Mouse (Mus musculus) testis, adult 2 months (tissue): Measurements from ENCODE around the gene Tiam1. TPM values are rescaled to one million over a fixed set of nuclear protein-coding genes. Genes with fewer than 3 reads are reported as not detected.
"Not testable (repeated sequence)": the region's sequence is repeated elsewhere in the genome, so short reads cannot be mapped to it uniquely, and the experiment has no call there.

Experiments
- H3K27ac ChIP-seq: fragments of 200-500 bp; 2 replicates; pipeline ENCODE4 v1.5.1; 2012; ENCODE audit warnings: low read depth, low read length; ENCODE audit not compliant: control insufficient read depth, insufficient read depth
- H3K27me3 ChIP-seq: fragments of 200-500 bp; 2 replicates; pipeline ENCODE4 v1.6.1; 2012; ENCODE audit warnings: mild to moderate bottlenecking, low read length, moderate library complexity; ENCODE audit not compliant: control insufficient read depth, insufficient read depth
- H3K36me3 ChIP-seq: fragments of 200-500 bp; 2 replicates; pipeline ENCODE4 v1.6.1; 2012; ENCODE audit warnings: mild to moderate bottlenecking, low read length; ENCODE audit not compliant: control insufficient read depth, insufficient read depth
- H3K4me1 ChIP-seq: fragments of 200-500 bp; 2 replicates; pipeline ENCODE4 v1.6.1; 2012; ENCODE audit warnings: low read length; ENCODE audit not compliant: control insufficient read depth, insufficient read depth
- H3K4me3 ChIP-seq: fragments of 200-500 bp; 2 replicates; pipeline ENCODE4 v1.5.1; 2012; ENCODE audit warnings: low read depth, mild to moderate bottlenecking, low read length, moderate library complexity, mixed read lengths; ENCODE audit not compliant: control insufficient read depth
- CTCF ChIP-seq: fragments of 200-500 bp; IDR thresholded peaks from 2 replicates; pipeline ENCODE4 v1.5.1; 2012; ENCODE audit warnings: low read depth, mild to moderate bottlenecking, inconsistent platforms, low read length, moderate library complexity; ENCODE audit not compliant: control insufficient read depth, insufficient read depth, insufficient replicate concordance
- POLR2A ChIP-seq: fragments of 200-500 bp; IDR thresholded peaks from 2 replicates; pipeline ENCODE4 v1.6.1; 2012; ENCODE audit warnings: low read depth, mild to moderate bottlenecking, inconsistent platforms, low read length, moderate library complexity; ENCODE audit not compliant: control insufficient read depth
- polyA plus RNA-seq: library from polyadenylated mRNA; depleted of rRNA; stranded (reverse); fragments of >200 nt; gene quantifications from 2 replicates; pipeline ENCODE4 v1.2.3, GENCODE M21; 2012

Gene Tiam1
- polyA plus RNA-seq, 1 experiment, result 9.6 TPM

- no peaks in the 10 kb centered on the region for H3K36me3 ChIP-seq
- H3K4me1 ChIP-seq, result no peaks in the 10 kb centered on the region; the same call in 1 of the 2 replicates
- H3K27ac ChIP-seq, result no peak overlapping the region
- no peak overlapping the region for H3K4me3 ChIP-seq
- TF ChIP-seq CTCF (no peak), POLR2A (no peak)
- H3K27me3 ChIP-seq, result no peaks in the 10 kb centered on the region
Observed at GRCm38 (mm10) chr16:90073510-90073909, 70.1 kb downstream of the Tiam1 start.

GRCm38 (mm10) chr16:90072651-90073050 lies 70.9 kb downstream of the Tiam1 start:
- Histone ChIP-seq H3K27me3 (no peaks in the 10 kb centered on the region), H3K4me3 (no peak overlapping the region), H3K27ac (no peak overlapping the region), H3K36me3 (no peaks in the 10 kb centered on the region), H3K4me1 (no peaks in the 10 kb centered on the region; the same call in 1 of the 2 replicates)
- no peak for TF ChIP-seq POLR2A
- no peak for TF ChIP-seq CTCF

GRCm38 (mm10) chr16:90071125-90071524 lies 72.4 kb downstream of the Tiam1 start:
- H3K4me1 ChIP-seq, H3K27me3 ChIP-seq, H3K4me3 ChIP-seq, H3K27ac ChIP-seq, H3K36me3 ChIP-seq: not testable (repeated sequence)

GRCm38 (mm10) chr16:90070104-90070503 lies 73.5 kb downstream of the Tiam1 start:
- no peaks in the 10 kb centered on the region for H3K4me1 ChIP-seq
- no peaks in the 10 kb centered on the region for H3K36me3 ChIP-seq
- H3K4me3 ChIP-seq, result no peak overlapping the region
- TF ChIP-seq CTCF, result no peak
- H3K27ac ChIP-seq, result no peak overlapping the region
- H3K27me3 ChIP-seq, result no peaks in the 10 kb centered on the region

GRCm38 (mm10) chr16:90069197-90069596 lies 74.4 kb downstream of the Tiam1 start:
- TF ChIP-seq CTCF, result no peak
- no peak for TF ChIP-seq POLR2A
- Histone ChIP-seq H3K36me3 (no peaks in the 10 kb centered on the region), H3K27ac (no peak overlapping the region), H3K4me3 (no peak overlapping the region), H3K27me3 (no peaks in the 10 kb centered on the region), H3K4me1 (no peaks in the 10 kb centered on the region)

GRCm38 (mm10) chr16:90052905-90053519 lies 90.6 kb downstream of the Tiam1 start:
- Histone ChIP-seq H3K4me1 (no peaks in the 10 kb centered on the region; the same call in 1 of the 2 replicates), H3K27ac (no peak overlapping the region), H3K27me3 (no peaks in the 10 kb centered on the region), H3K36me3 (no peaks in the 10 kb centered on the region), H3K4me3 (no peak overlapping the region)
- TF ChIP-seq CTCF, result no peak
- no peak for TF ChIP-seq POLR2A

- no peaks in the 10 kb centered on the region for H3K36me3 ChIP-seq
- H3K27ac ChIP-seq, result no peak overlapping the region
- no peaks in the 10 kb centered on the region; the same call in 1 of the 2 replicates for H3K4me1 ChIP-seq
- TF ChIP-seq CTCF, result no peak
- no peak for TF ChIP-seq POLR2A
- no peak overlapping the region for H3K4me3 ChIP-seq
- no peaks in the 10 kb centered on the region for H3K27me3 ChIP-seq
Observed at GRCm38 (mm10) chr16:90052409-90052808, 91.2 kb downstream of the Tiam1 start.

- H3K36me3 ChIP-seq, result no peaks in the 10 kb centered on the region
- TF ChIP-seq POLR2A, result no peak
- TF ChIP-seq CTCF, result no peak
- H3K27ac ChIP-seq, result no peak overlapping the region
- H3K4me1 ChIP-seq, result no peaks in the 10 kb centered on the region; the same call in 1 of the 2 replicates
- no peaks in the 10 kb centered on the region for H3K27me3 ChIP-seq
- no peak overlapping the region for H3K4me3 ChIP-seq
Observed at GRCm38 (mm10) chr16:90051051-90051450, 92.5 kb downstream of the Tiam1 start.
